Mouse (Mus musculus) CH12.LX (cell line): ENCODE results near the gene Cchcr1.
"Not testable (repeated sequence)": the region's sequence is repeated elsewhere in the genome, so short reads cannot be mapped to it uniquely, and the experiment has no call there.

Experiments
- CHD2 ChIP-seq: IDR thresholded peaks from 2 replicates; pipeline ENCODE4 v1.6.1; 2011; ENCODE audit warnings: low read length, improper control_type of control experiment
- CTCF ChIP-seq, 2 experiments: IDR thresholded peaks in 1 of 2; conservative IDR thresholded peaks in 1 of 2; 2 replicates each; pipeline ENCODE4 v1.5.1; 2011 to 2012; ENCODE audit warnings: low read depth in 2 of 2, low read length in 2 of 2, improper control_type of control experiment in 1 of 2, inconsistent platforms in 1 of 2, mild to moderate bottlenecking in 1 of 2, moderate library complexity in 1 of 2
- MXI1 ChIP-seq: IDR thresholded peaks from 2 replicates; pipeline ENCODE4 v1.6.1; 2011; ENCODE audit warnings: mild to moderate bottlenecking, low read depth, low read length, improper control_type of control experiment
- POLR2A ChIP-seq: IDR thresholded peaks from 2 replicates; pipeline ENCODE4 v1.6.1; 2011; ENCODE audit warnings: low read depth, mild to moderate bottlenecking, improper control_type of control experiment, low read length
- POLR2AphosphoS2 ChIP-seq: IDR thresholded peaks from 2 replicates; pipeline ENCODE4 v1.6.1; 2011; ENCODE audit warnings: low read depth, low read length, improper control_type of control experiment
- SIN3A ChIP-seq: IDR thresholded peaks from 2 replicates; pipeline ENCODE4 v1.6.1; 2012; ENCODE audit warnings: low read length, improper control_type of control experiment, inconsistent platforms
- ZNF384 ChIP-seq: IDR thresholded peaks from 2 replicates; pipeline ENCODE4 v1.6.1; 2012; ENCODE audit warnings: low read depth, low read length, improper control_type of control experiment, inconsistent platforms

DNA sequence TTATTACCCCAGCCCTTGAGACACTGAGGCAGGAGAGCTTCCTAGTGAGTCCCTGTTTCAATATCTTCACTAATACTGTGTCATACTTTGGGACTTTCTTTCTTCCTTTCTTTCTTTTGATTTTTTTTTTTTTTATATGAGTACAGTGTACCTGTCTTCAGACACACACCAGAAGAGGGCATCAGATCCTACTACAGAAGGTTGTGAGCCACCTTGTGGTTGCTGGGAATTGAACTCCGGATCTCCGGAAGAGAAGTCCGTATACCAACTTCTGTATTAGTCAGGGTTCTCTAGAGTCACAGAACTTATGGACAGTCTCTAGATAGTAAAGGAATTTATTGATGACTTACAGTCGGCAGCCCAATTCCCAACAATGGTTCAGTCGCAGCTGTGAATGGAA is 8.6 kb upstream of the Cchcr1 start:
- TF ChIP-seq CTCF (conservative IDR thresholded peaks at IDR 0.05 in 1 of 2, IDR thresholded peaks at IDR 0.05 in 1 of 2; ENCODE audit: low read depth in 2 of 2, low read length in 2 of 2) (peak in 1 of 2 experiments; percentile 42; a peak in 2 of 4 replicates), ZNF384 (peak; percentile 48)
- not testable (repeated sequence) for TF ChIP-seq POLR2AphosphoS2, POLR2A, CHD2, SIN3A, MXI1
